Mouse (Mus musculus) heart, embryonic 11.5 days (tissue): ENCODE measurements around the gene Olfr723. TPM values are rescaled to one million over a fixed set of nuclear protein-coding genes. Genes with fewer than 3 reads are reported as not detected.
"Not testable (repeated sequence)": the region's sequence is repeated elsewhere in the genome, so short reads cannot be mapped to it uniquely, and the experiment has no call there.

Experiments used
- ATAC-seq: fragments of 200-750 bp; cut with Nextera tagmentation; replicated peaks from 2 replicates; pipeline ENCODE4 v1.8.0; 2017; ENCODE audit warnings: moderate library complexity; ENCODE audit not compliant: insufficient number of reproducible peaks, low FRiP score, low TSS enrichment
- H3K27ac ChIP-seq: fragments of 300-500 bp; sonication (generic); 2 replicates; pipeline ENCODE4 v1.5.1; 2014; ENCODE audit warnings: mild to moderate bottlenecking, low read depth, low read length
- H3K27me3 ChIP-seq: fragments of 300-500 bp; sonication (generic); 2 replicates; pipeline ENCODE4 v1.6.1; 2014; ENCODE audit warnings: mild to moderate bottlenecking, low read length, mixed read lengths; ENCODE audit not compliant: control insufficient read depth, insufficient read depth
- H3K36me3 ChIP-seq: fragments of 300-500 bp; sonication (generic); 2 replicates; pipeline ENCODE4 v1.6.1; 2014; ENCODE audit warnings: mild to moderate bottlenecking, low read length, moderate library complexity, mixed read lengths; ENCODE audit not compliant: control insufficient read depth, insufficient read depth
- H3K4me1 ChIP-seq: fragments of 300-500 bp; sonication (generic); 2 replicates; pipeline ENCODE4 v1.6.1; 2014; ENCODE audit warnings: low read length; ENCODE audit not compliant: control insufficient read depth, insufficient read depth
- H3K4me2 ChIP-seq: fragments of 300-500 bp; sonication (generic); 2 replicates; pipeline ENCODE4 v1.6.1; 2014; ENCODE audit warnings: mild to moderate bottlenecking, moderate library complexity
- H3K4me3 ChIP-seq: fragments of 300-500 bp; sonication (generic); 2 replicates; pipeline ENCODE4 v1.5.1; 2014; ENCODE audit warnings: low read depth, low read length
- H3K9ac ChIP-seq: fragments of 300-500 bp; sonication (generic); 2 replicates; pipeline ENCODE4 v1.6.1; 2014; ENCODE audit warnings: mild to moderate bottlenecking, low read depth, low read length, moderate library complexity
- H3K9me3 ChIP-seq: fragments of 300-500 bp; sonication (generic); replicated peaks from 2 replicates; pipeline ENCODE4 v1.6.1; 2016; ENCODE audit warnings: low read length; ENCODE audit not compliant: control insufficient read depth
- WGBS: fragments of 180-500 bp; shearing (Covaris S2); extraction: QIAGEN DNeasy Blood & Tissue Kit; methylation state at CpG from one replicate; pipeline ENCODE4 v1.1.7; 2014; ENCODE audit not compliant: insufficient replicate concordance; 5-methylcytosine and 5-hydroxymethylcytosine counted together
- polyA plus RNA-seq: library from polyadenylated mRNA; unstranded; fragments of >200 nt; fragmentation: Nextera tagmentation; extraction: Ambion mirVana; gene quantifications from 2 replicates; pipeline ENCODE4 v1.2.1, GENCODE M21; 2014

The Olfr723 gene
- polyA plus RNA-seq, result not detected in 2 replicates

DNA sequence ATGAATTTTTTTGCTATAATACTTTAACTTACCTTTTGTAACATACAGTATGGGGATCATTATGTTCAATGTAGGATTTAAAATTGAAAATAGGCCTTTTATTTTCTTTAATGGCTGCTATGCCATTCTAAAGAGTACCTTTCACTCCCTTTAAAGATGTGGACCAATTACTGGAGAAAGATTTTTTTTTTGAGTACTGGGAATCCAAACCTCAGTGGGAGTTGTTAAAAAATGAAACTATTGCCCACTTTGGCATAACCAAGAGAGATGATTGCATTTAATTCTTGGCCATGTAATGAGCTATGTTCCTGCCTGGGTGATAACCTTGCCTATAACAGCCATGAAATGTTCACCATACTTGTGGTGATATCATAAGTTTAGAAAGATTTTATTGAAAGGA is at the start of gene Olfr723:
Gene Olfr723, minus strand, starts transcription at position 101 of the 400 bp plus-strand sequence.
- H3K4me3 ChIP-seq, ATAC-seq, H3K27me3 ChIP-seq, H3K4me2 ChIP-seq, H3K27ac ChIP-seq, H3K9me3 ChIP-seq, H3K4me1 ChIP-seq, H3K9ac ChIP-seq, H3K36me3 ChIP-seq: not testable (repeated sequence)

DNA sequence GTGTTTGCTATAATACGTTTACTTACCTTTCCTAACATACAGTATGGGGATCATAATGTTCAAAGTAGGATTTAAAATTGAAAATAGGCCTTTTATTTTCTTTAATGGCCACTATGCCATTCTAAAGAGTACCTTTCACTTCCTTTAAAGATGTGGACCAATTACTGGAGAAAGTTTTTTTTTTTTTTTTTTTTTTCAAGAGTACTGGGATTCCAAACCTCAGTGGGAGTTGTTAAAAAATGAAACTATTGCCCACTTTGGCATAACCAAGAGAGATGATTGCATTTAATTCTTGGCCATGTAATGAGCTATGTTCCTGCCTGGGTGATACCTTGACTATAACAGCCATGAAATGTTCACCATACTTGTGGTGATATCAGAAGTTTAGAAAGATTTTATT is 31.6 kb upstream of the Olfr723 start, which contains the start of gene Olfr724:
Gene Olfr724, minus strand, starts transcription at position 101 of the 400 bp plus-strand sequence.
- H3K9ac ChIP-seq, H3K4me1 ChIP-seq, H3K4me2 ChIP-seq, H3K36me3 ChIP-seq, H3K27ac ChIP-seq, H3K4me3 ChIP-seq, H3K27me3 ChIP-seq, H3K9me3 ChIP-seq, ATAC-seq: not testable (repeated sequence)
- 72% methylated on average over 1 of the region's 1 CpGs for WGBS

DNA sequence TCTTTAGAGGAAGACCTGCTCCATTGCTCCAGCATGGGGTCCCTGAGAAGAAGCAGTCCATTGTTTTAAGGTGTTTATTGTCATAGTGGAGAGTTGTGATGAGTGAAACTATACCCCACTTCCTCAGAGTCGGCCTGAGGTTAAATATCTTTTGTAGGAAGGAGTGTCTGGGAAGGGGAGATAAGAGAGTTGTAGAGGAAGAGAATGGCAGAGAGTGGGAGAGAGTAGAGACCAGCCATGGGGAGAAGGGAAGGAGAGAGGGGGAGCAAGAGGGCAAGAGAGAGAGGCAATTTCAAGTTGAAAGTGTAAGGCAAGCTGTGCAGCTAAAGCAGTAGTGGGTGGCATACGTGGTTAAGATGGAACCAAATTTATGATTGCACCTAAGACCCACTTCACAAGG is 24.3 kb upstream of the Olfr723 start:
- Histone ChIP-seq H3K36me3 (no peaks in the 10 kb centered on the region), H3K27me3 (no peaks in the 10 kb centered on the region), H3K4me3 (no peak overlapping the region), H3K4me2 (no peak overlapping the region), H3K4me1 (no peaks in the 10 kb centered on the region), H3K27ac (no peak overlapping the region), H3K9ac (no peak overlapping the region), H3K9me3 (no peaks in the 10 kb centered on the region)
- 22% methylated on average over 2 of the region's 2 CpGs for WGBS
- no peak for ATAC-seq

DNA sequence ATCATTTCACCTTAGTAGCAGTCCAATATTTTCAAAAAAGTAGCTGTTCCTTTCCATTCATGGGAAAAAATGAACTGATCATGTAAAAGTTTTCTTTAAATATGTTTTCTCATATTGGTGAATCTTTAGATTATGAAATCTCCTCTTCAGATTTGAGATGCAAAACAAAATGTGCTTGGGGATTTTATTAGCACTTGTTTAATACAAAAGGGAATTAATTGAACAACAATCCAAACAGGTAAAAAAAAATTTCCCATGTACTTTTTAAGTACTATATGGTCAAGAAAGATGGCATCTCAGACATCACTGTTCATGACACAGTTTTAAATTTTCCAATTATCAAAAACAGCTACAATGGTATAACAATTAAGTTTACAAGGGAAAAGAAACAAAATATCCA is 29.7 kb downstream of the Olfr723 start, which contains the start of gene Olfr722:
Gene Olfr722, minus strand, starts transcription at position 101 of the 400 bp plus-strand sequence.
- Histone ChIP-seq H3K4me1 (no peaks in the 10 kb centered on the region), H3K4me2 (no peak within 1 kb of the TSS), H3K9me3 (no peaks in the 10 kb centered on the region), H3K27ac (no peak within 1 kb of the TSS), H3K36me3 (no peaks in the 10 kb centered on the region), H3K4me3 (no peak within 1 kb of the TSS), H3K27me3 (no peaks in the 10 kb centered on the region), H3K9ac (no peak within 1 kb of the TSS)
- ATAC-seq, result no peak

Other genes with a start within 250 kb of the Olfr723 start
- 96.7 and 120 TPM in 2 replicates for gene Armh4, start 148.4 kb downstream of the Olfr723 start, polyA plus RNA-seq
- not detected in 2 replicates for gene Olfr722, start 29.8 kb downstream of the Olfr723 start, polyA plus RNA-seq
- gene Olfr724, start 31.5 kb upstream of the Olfr723 start, polyA plus RNA-seq, result not detected in 2 replicates
- not detected in 2 replicates for gene Olfr725, start 108.6 kb upstream of the Olfr723 start, polyA plus RNA-seq
- not detected in 2 replicates for gene Olfr726, start 159.2 kb upstream of the Olfr723 start, polyA plus RNA-seq
- gene Olfr727, start 191.4 kb upstream of the Olfr723 start, polyA plus RNA-seq, result not detected in 2 replicates
- not detected in 2 replicates for gene Olfr728, start 210.9 kb upstream of the Olfr723 start, polyA plus RNA-seq
- gene Olfr729, start 221.1 kb upstream of the Olfr723 start, polyA plus RNA-seq, result not detected in 2 replicates